Mouse (Mus musculus) MEL (cell line): ENCODE measurements at regions not wholly inside any gene's neighbourhood (a gene's known extent, or its start where the extent isn't known, plus 50 kb on each side); places are given as distances from the start of the nearest gene placed in this dataset.
"Not testable (repeated sequence)": the region's sequence is repeated elsewhere in the genome, so short reads cannot be mapped to it uniquely, and the experiment has no call there.

Experiments used
- DNase-seq: peaks from one replicate; pipeline ENCODE4 v3.0.0; 2011; ENCODE audit warnings: low read depth, low spot score
- H3K27ac ChIP-seq: 2 replicates; pipeline ENCODE4 v1.5.1; 2012; ENCODE audit warnings: low read depth, mild to moderate bottlenecking, control low read depth, low read length, moderate library complexity; ENCODE audit not compliant: control insufficient read depth
- H3K27me3 ChIP-seq, 2 experiments: fragments of 150-350 bp in 1 of 2; sonication (generic) in 1 of 2; 2 replicates each; pipeline ENCODE4 v1.6.1; 2012; ENCODE audit warnings: low read length in 2 of 2, mild to moderate bottlenecking in 2 of 2, improper control_type of control experiment in 1 of 2, moderate library complexity in 1 of 2; ENCODE audit not compliant: insufficient read depth in 2 of 2, control insufficient read depth in 1 of 2
- H3K36me3 ChIP-seq, 2 experiments: 2 replicates each; pipeline ENCODE4 v1.6.1; 2012 to 2014; ENCODE audit warnings: low read length in 2 of 2, improper control_type of control experiment in 1 of 2, inconsistent platforms in 1 of 2, mild to moderate bottlenecking in 1 of 2; ENCODE audit not compliant: insufficient read depth in 2 of 2, control insufficient read depth in 1 of 2
- H3K4me1 ChIP-seq, 2 experiments: fragments of 150-350 bp in 1 of 2; sonication (generic) in 1 of 2; 2 replicates each; pipeline ENCODE4 v1.6.1; 2012; ENCODE audit warnings: low read length in 2 of 2, improper control_type of control experiment in 1 of 2, mild to moderate bottlenecking in 1 of 2; ENCODE audit not compliant: insufficient read depth in 2 of 2, control insufficient read depth in 1 of 2
- H3K4me3 ChIP-seq, 2 experiments: fragments of 150-350 bp in 1 of 2; sonication (generic) in 1 of 2; 2 replicates each; pipeline ENCODE4 v1.5.1; 2012; ENCODE audit warnings: low read depth in 2 of 2, low read length in 2 of 2, mild to moderate bottlenecking in 2 of 2, moderate library complexity in 2 of 2, control low read depth in 1 of 2, improper control_type of control experiment in 1 of 2; ENCODE audit not compliant: control insufficient read depth in 1 of 2, insufficient read depth in 1 of 2
- H3K79me2 ChIP-seq: 2 replicates; pipeline ENCODE4 v1.6.1; 2012; ENCODE audit warnings: mild to moderate bottlenecking, low read length, moderate library complexity; ENCODE audit not compliant: control insufficient read depth, poor library complexity, insufficient read depth
- H3K9ac ChIP-seq: 2 replicates; pipeline ENCODE4 v1.6.1; 2012; ENCODE audit warnings: low read depth, mild to moderate bottlenecking, control low read depth, low read length, moderate library complexity; ENCODE audit not compliant: control insufficient read depth, poor library complexity, severe bottlenecking
- H3K9me3 ChIP-seq: fragments of 150-350 bp; sonication (generic); replicated peaks from 2 replicates; pipeline ENCODE4 v1.6.1; 2012; ENCODE audit warnings: mild to moderate bottlenecking, low read length, improper control_type of control experiment, moderate library complexity; ENCODE audit not compliant: insufficient read depth
- CTCF ChIP-seq, 3 experiments: IDR thresholded peaks in 2 of 3; conservative IDR thresholded peaks in 1 of 3; 2 replicates each; pipeline ENCODE4 v1.5.1; 2011 to 2012; ENCODE audit warnings: low read length in 3 of 3, low read depth in 2 of 3, mild to moderate bottlenecking in 2 of 3, improper control_type of control experiment in 1 of 3, inconsistent platforms in 1 of 3, mixed read lengths in 1 of 3, moderate library complexity in 1 of 3; ENCODE audit not compliant: control insufficient read depth in 1 of 3, insufficient read depth in 1 of 3, poor library complexity in 1 of 3, severe bottlenecking in 1 of 3
- RAD21 ChIP-seq: IDR thresholded peaks from 2 replicates; pipeline ENCODE4 v1.6.1; 2011; ENCODE audit warnings: mild to moderate bottlenecking, low read depth, low read length, improper control_type of control experiment
- SMC3 ChIP-seq: IDR thresholded peaks from 2 replicates; pipeline ENCODE4 v1.6.1; 2011; ENCODE audit warnings: low read depth, low read length, improper control_type of control experiment
- ZC3H11A ChIP-seq: IDR thresholded peaks from 2 replicates; pipeline ENCODE4 v1.6.1; 2012; ENCODE audit warnings: low read depth, mild to moderate bottlenecking, inconsistent platforms, low read length, improper control_type of control experiment

GRCm38 (mm10) chr5:3223819-3224218 lies 117.5 kb upstream of the Cdk6 start:
- H3K36me3 ChIP-seq, H3K27ac ChIP-seq: not testable (repeated sequence)
- TF ChIP-seq SMC3 (peak; percentile 69), CTCF (IDR thresholded peaks at IDR 0.05 in 2 of 3, conservative IDR thresholded peaks at IDR 0.05 in 1 of 3; ENCODE audit: control insufficient read depth in 1 of 3, insufficient read depth in 1 of 3, low read depth in 2 of 3, low read length in 3 of 3, poor library complexity in 1 of 3, severe bottlenecking in 1 of 3) (peak in 1 of 3 experiments; percentile 58; a peak in 2 of 6 replicates), ZC3H11A (peak; percentile 75), RAD21 (peak; percentile 63)
- TF ChIP-seq, all 39 proteins: peak for 4; not testable (repeated sequence) for 35
- H3K27me3 ChIP-seq, H3K4me3 ChIP-seq, H3K79me2 ChIP-seq, H3K9me3 ChIP-seq, H3K9ac ChIP-seq, H3K4me1 ChIP-seq: not testable (repeated sequence)
- peak; percentile 65 for DNase-seq

GRCm38 (mm10) chr5:3224392-3225054 lies 116.8 kb upstream of the Cdk6 start:
- H3K36me3 ChIP-seq, H3K4me3 ChIP-seq, H3K27me3 ChIP-seq, H3K4me1 ChIP-seq, H3K79me2 ChIP-seq, DNase-seq, H3K27ac ChIP-seq, H3K9ac ChIP-seq, H3K9me3 ChIP-seq: not testable (repeated sequence)

- not testable (repeated sequence) for H3K36me3 ChIP-seq, H3K79me2 ChIP-seq, DNase-seq, H3K9ac ChIP-seq, H3K4me3 ChIP-seq, H3K27ac ChIP-seq, H3K4me1 ChIP-seq, H3K9me3 ChIP-seq, H3K27me3 ChIP-seq
Observed at GRCm38 (mm10) chr5:3225358-3225757, 115.9 kb upstream of the Cdk6 start.

GRCm38 (mm10) chr5:3244067-3244466 lies 97.2 kb upstream of the Cdk6 start:
- H3K4me1 ChIP-seq, DNase-seq, H3K4me3 ChIP-seq, H3K9me3 ChIP-seq, H3K27ac ChIP-seq, H3K9ac ChIP-seq, H3K36me3 ChIP-seq, H3K79me2 ChIP-seq, H3K27me3 ChIP-seq: not testable (repeated sequence)
